Comparison of ENCODE assay signal across 9 mouse cellular contexts in the genomic region with DNA sequence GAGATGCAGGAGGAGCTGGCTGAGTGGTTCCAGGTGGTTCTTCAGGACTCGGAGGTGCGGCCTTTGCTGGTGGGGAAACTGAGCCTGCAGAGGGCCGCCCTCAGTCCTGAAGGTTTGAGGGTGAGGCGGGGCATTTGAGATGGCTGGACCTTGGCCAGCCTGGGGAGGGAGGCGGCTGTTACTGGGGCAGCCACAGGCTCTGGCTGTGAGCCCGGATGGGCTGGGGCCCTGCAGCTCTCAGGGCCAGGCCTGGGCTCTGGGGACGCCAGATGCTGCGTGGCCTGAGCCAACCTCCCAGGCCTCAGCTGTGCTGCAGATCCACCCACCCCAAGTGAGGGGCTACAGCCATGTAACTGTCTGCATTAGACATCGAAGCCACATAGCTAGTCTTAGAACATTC. TPM values are rescaled to one million over a fixed set of nuclear protein-coding genes. Genes with fewer than 3 reads are reported as not detected.
DNase-seq lines count a peak whose midpoint lies in the region; ATAC-seq and TF ChIP-seq lines count a peak whose summit lies in the region.
"Had no signal": no experiment of that assay in that cellular context is flagged by ENCODE, and none has a peak within 500 bp of the region (broad histone marks: within the 10 kb centered on the region; RNA-seq: fewer than 3 reads in every experiment).

No protein-coding gene starts in this region.

- H3K27ac ChIP-seq in hindbrain, embryonic 14.5 days = peak overlapping the region; percentile 55
- H3K27ac ChIP-seq in limb, embryonic 14.5 days (replicated peaks; ENCODE audit: low read depth, low read length) = peak overlapping the region; percentile 68
- peak overlapping the region; percentile 77 for H3K27ac ChIP-seq in neural tube, embryonic 13.5 days (replicated peaks)

- H3K9me3 ChIP-seq in hindbrain, embryonic 14.5 days (ENCODE audit: control insufficient read depth, low read length) = no peaks in the 10 kb centered on the region
- no peaks in the 10 kb centered on the region for H3K9me3 ChIP-seq in limb, embryonic 14.5 days (ENCODE audit: control insufficient read depth, low read length)
- no peaks in the 10 kb centered on the region for H3K9me3 ChIP-seq in neural tube, embryonic 13.5 days

- peaks cover 50% of the 10 kb centered on the region for H3K36me3 ChIP-seq in hindbrain, embryonic 14.5 days (replicated peaks; ENCODE audit: control insufficient read depth, insufficient read depth)
- peaks cover 65% of the 10 kb centered on the region for H3K36me3 ChIP-seq in limb, embryonic 14.5 days (ENCODE audit: control insufficient read depth, insufficient read depth, low read length)
- H3K36me3 ChIP-seq in neural tube, embryonic 13.5 days = peaks cover 64% of the 10 kb centered on the region

- peak; percentile 82 to 91 for DNase-seq in adrenal gland, adult (ENCODE audit: inconsistent age in 2 of 2, low spot score in 1 of 2)
- no peak for DNase-seq in adrenal gland, postnatal 4 days (ENCODE audit: low spot score in 2 of 2)
- DNase-seq in cerebellum, adult 18-20 months = peak; percentile 76 to 82
- peak; percentile 89 to 95 for DNase-seq in gastrocnemius, adult 8-10 months (ENCODE audit: low spot score in 2 of 2)
- peak; percentile 65 for DNase-seq in hindbrain, embryonic 14.5 days (ENCODE audit: low spot score)
- peak; percentile 80 for DNase-seq in limb, embryonic 14.5 days (ENCODE audit: low spot score)
- DNase-seq in embryo, embryonic 11 days = no peak

- WGBS in hindbrain, embryonic 14.5 days = 51% methylated on average over 9 of the region's 9 CpGs
- WGBS in limb, embryonic 14.5 days = 44% methylated on average over 9 of the region's 9 CpGs
- 56% methylated on average over 9 of the region's 9 CpGs for WGBS in neural tube, embryonic 13.5 days

- H3K4me1 ChIP-seq in hindbrain, embryonic 14.5 days (replicated peaks; ENCODE audit: control insufficient read depth, insufficient read depth, low read length) = peaks cover 38% of the 10 kb centered on the region
- H3K4me1 ChIP-seq in limb, embryonic 14.5 days (ENCODE audit: control insufficient read depth, insufficient read depth, low read length) = peaks cover 33% of the 10 kb centered on the region
- peaks cover 55% of the 10 kb centered on the region for H3K4me1 ChIP-seq in neural tube, embryonic 13.5 days (replicated peaks)

- no peak for TF ChIP-seq POLR2A in limb, embryonic 14.5 days (IDR thresholded peaks at IDR 0.05; ENCODE audit: borderline replicate concordance, extremely low read depth, insufficient read depth, insufficient read length)

- H3K27me3 ChIP-seq in hindbrain, embryonic 14.5 days (ENCODE audit: control insufficient read depth, insufficient read depth, low read length) = no peaks in the 10 kb centered on the region
- H3K27me3 ChIP-seq in limb, embryonic 14.5 days (ENCODE audit: control insufficient read depth, insufficient read depth, low read length) = no peaks in the 10 kb centered on the region
- H3K27me3 ChIP-seq in neural tube, embryonic 13.5 days = no peaks in the 10 kb centered on the region

- H3K4me3 ChIP-seq in hindbrain, embryonic 14.5 days (replicated peaks; ENCODE audit: low read length) = no peak overlapping the region
- H3K4me3 ChIP-seq in limb, embryonic 14.5 days (replicated peaks; ENCODE audit: low read length) = no peak overlapping the region; the same call in 1 of the 2 replicates
- 0 out of 2 replicates have a peak overlapping the region, but pooled peaks have one; percentile 85 for H3K4me3 ChIP-seq in neural tube, embryonic 13.5 days
- H3K4me3 ChIP-seq: erythroblast, embryonic 14.5 days had no signal

- peak overlapping the region; percentile 39; the same call in 1 of the 2 replicates for H3K9ac ChIP-seq in hindbrain, embryonic 14.5 days
- peak overlapping the region; percentile 36 for H3K9ac ChIP-seq in limb, embryonic 14.5 days (ENCODE audit: low read depth, low read length, severe bottlenecking)
- peak overlapping the region; percentile 94 for H3K9ac ChIP-seq in neural tube, embryonic 13.5 days

- ATAC-seq in hindbrain, embryonic 14.5 days (ENCODE audit: low FRiP score) = no peak
- ATAC-seq in limb, embryonic 14.5 days (ENCODE audit: low FRiP score, low read depth) = no peak
- no peak for ATAC-seq in neural tube, embryonic 13.5 days (ENCODE audit: low read depth)

- peak overlapping the region; percentile 18; the same call in 1 of the 2 replicates for H3K4me2 ChIP-seq in hindbrain, embryonic 14.5 days (replicated peaks)
- H3K4me2 ChIP-seq in limb, embryonic 14.5 days (replicated peaks; ENCODE audit: low read depth, low read length, severe bottlenecking) = peak overlapping the region; percentile 28; the same call in 1 of the 2 replicates
- H3K4me2 ChIP-seq in neural tube, embryonic 13.5 days = peak overlapping the region; percentile 93

RNA-seq across cellular contexts. Expression of a gene that starts 2.7 kb away (rescaled TPM):
- 10 to 100 TPM; 72.0 to 78.8 TPM for total RNA-seq in adrenal gland, postnatal 4 days (2021)
- total RNA-seq in gastrocnemius, adult 8-10 months (2022) = 10 to 100 TPM; 14.5 to 17.4 (median 16.0) TPM
- polyA plus RNA-seq in hindbrain, embryonic 14.5 days (2014; fragmentation: Nextera tagmentation; extraction: Ambion mirVana) = 83.0 and 84.6 TPM in 2 replicates
- 111 and 137 TPM in 2 replicates for polyA plus RNA-seq in limb, embryonic 14.5 days (2012; rRNA removed)
- 73.5 and 74.7 TPM in 2 replicates for polyA plus RNA-seq in limb, embryonic 14.5 days (2014; fragmentation: Nextera tagmentation; extraction: Ambion mirVana)
- polyA plus RNA-seq in neural tube, embryonic 13.5 days (2015; fragmentation: Nextera tagmentation; extraction: Ambion mirVana) = 88.9 and 93.7 TPM in 2 replicates

RNA-seq across cellular contexts. Expression of a gene that starts 13.1 kb away (rescaled TPM):
- 100 to 1,000 TPM in 1 of 2 experiments, 10 to 100 TPM in 1; 93.1 to 109 TPM for total RNA-seq in adrenal gland, postnatal 4 days (2021)
- 10 to 100 TPM; 19.7 to 24.6 (median 22.2) TPM for total RNA-seq in gastrocnemius, adult 8-10 months (2022)
- 34.4 and 43.5 TPM in 2 replicates for polyA plus RNA-seq in hindbrain, embryonic 14.5 days (2014; fragmentation: Nextera tagmentation; extraction: Ambion mirVana)
- polyA plus RNA-seq in limb, embryonic 14.5 days (2012; rRNA removed) = 27.7 and 41.6 TPM in 2 replicates
- polyA plus RNA-seq in limb, embryonic 14.5 days (2014; fragmentation: Nextera tagmentation; extraction: Ambion mirVana) = 36.0 and 40.3 TPM in 2 replicates
- 46.1 and 54.5 TPM in 2 replicates for polyA plus RNA-seq in neural tube, embryonic 13.5 days (2015; fragmentation: Nextera tagmentation; extraction: Ambion mirVana)

RNA-seq across cellular contexts. Expression of a gene that starts 19.4 kb away (rescaled TPM):
- 10 to 100 TPM; 58.9 to 59.7 TPM for total RNA-seq in adrenal gland, postnatal 4 days (2021)
- total RNA-seq in gastrocnemius, adult 8-10 months (2022) = 10 to 100 TPM; 28.5 to 34.0 (median 32.3) TPM
- polyA plus RNA-seq in hindbrain, embryonic 14.5 days (2014; fragmentation: Nextera tagmentation; extraction: Ambion mirVana) = 519 and 565 TPM in 2 replicates
- polyA plus RNA-seq in limb, embryonic 14.5 days (2012; rRNA removed) = 27.2 and 36.6 TPM in 2 replicates
- 19.8 and 20.1 TPM in 2 replicates for polyA plus RNA-seq in limb, embryonic 14.5 days (2014; fragmentation: Nextera tagmentation; extraction: Ambion mirVana)
- 402 and 417 TPM in 2 replicates for polyA plus RNA-seq in neural tube, embryonic 13.5 days (2015; fragmentation: Nextera tagmentation; extraction: Ambion mirVana)

RNA-seq across cellular contexts. Expression of a gene that starts 31.0 kb away (rescaled TPM):
- 10 to 100 TPM; 34.5 to 40.9 TPM for total RNA-seq in adrenal gland, postnatal 4 days (2021)
- 1 to 10 TPM; 1.7 to 4.5 (median 2.4) TPM for total RNA-seq in gastrocnemius, adult 8-10 months (2022)
- polyA plus RNA-seq in hindbrain, embryonic 14.5 days (2014; fragmentation: Nextera tagmentation; extraction: Ambion mirVana) = 23.3 and 26.6 TPM in 2 replicates
- polyA plus RNA-seq in limb, embryonic 14.5 days (2012; rRNA removed) = 37.2 and 57.8 TPM in 2 replicates
- 14.4 and 16.2 TPM in 2 replicates for polyA plus RNA-seq in limb, embryonic 14.5 days (2014; fragmentation: Nextera tagmentation; extraction: Ambion mirVana)
- polyA plus RNA-seq in neural tube, embryonic 13.5 days (2015; fragmentation: Nextera tagmentation; extraction: Ambion mirVana) = 15.8 and 17.6 TPM in 2 replicates

RNA-seq across cellular contexts. Expression of a gene that starts 34.4 kb away (rescaled TPM):
- under 1 TPM; 0.22 to 0.37 TPM for total RNA-seq in adrenal gland, postnatal 4 days (2021)
- not detected for total RNA-seq in gastrocnemius, adult 8-10 months (2022)
- polyA plus RNA-seq in hindbrain, embryonic 14.5 days (2014; fragmentation: Nextera tagmentation; extraction: Ambion mirVana) = 0.09 TPM in 1 of 2 replicates, not detected in the other
- 0.04 and 0.13 TPM in 2 replicates for polyA plus RNA-seq in limb, embryonic 14.5 days (2012; rRNA removed)
- polyA plus RNA-seq in limb, embryonic 14.5 days (2014; fragmentation: Nextera tagmentation; extraction: Ambion mirVana) = 0.21 TPM in 1 of 2 replicates, not detected in the other
- not detected in 2 replicates for polyA plus RNA-seq in neural tube, embryonic 13.5 days (2015; fragmentation: Nextera tagmentation; extraction: Ambion mirVana)

Comparison
In these comparisons a context has a peak if more than half of its experiments do, and no peak if none do; other contexts are left out.
1. DNase-seq: peak in adrenal gland, adult (2 of 2), cerebellum, adult 18-20 months (2 of 2), gastrocnemius, adult 8-10 months (2 of 2), hindbrain, embryonic 14.5 days (single experiment) and limb, embryonic 14.5 days (single experiment); none in adrenal gland, postnatal 4 days (0 of 2) and embryo, embryonic 11 days (single experiment).
2. H3K4me2 ChIP-seq: peak in every context shown above with its lines; median percentile 93 in neural tube, embryonic 13.5 days; 28 in limb, embryonic 14.5 days; 18 in hindbrain, embryonic 14.5 days.
3. H3K9ac ChIP-seq: peak in every context shown above with its lines; median percentile 94 in neural tube, embryonic 13.5 days; 39 in hindbrain, embryonic 14.5 days; 36 in limb, embryonic 14.5 days.
4. RNA of a gene that starts 19.4 kb away (polyA plus RNA-seq): 519 to 565 TPM in hindbrain, embryonic 14.5 days and 402 to 417 TPM in neural tube, embryonic 13.5 days; 19.8 to 36.6 TPM in limb, embryonic 14.5 days; every median in the first group is over 10 times any median in the second.
5. Peak in every context shown above with its lines, with median percentiles within 50 percentile points of each other: H3K27ac ChIP-seq.